Comparison of ENCODE assay signal across 8 mouse cellular contexts in the genomic region with DNA sequence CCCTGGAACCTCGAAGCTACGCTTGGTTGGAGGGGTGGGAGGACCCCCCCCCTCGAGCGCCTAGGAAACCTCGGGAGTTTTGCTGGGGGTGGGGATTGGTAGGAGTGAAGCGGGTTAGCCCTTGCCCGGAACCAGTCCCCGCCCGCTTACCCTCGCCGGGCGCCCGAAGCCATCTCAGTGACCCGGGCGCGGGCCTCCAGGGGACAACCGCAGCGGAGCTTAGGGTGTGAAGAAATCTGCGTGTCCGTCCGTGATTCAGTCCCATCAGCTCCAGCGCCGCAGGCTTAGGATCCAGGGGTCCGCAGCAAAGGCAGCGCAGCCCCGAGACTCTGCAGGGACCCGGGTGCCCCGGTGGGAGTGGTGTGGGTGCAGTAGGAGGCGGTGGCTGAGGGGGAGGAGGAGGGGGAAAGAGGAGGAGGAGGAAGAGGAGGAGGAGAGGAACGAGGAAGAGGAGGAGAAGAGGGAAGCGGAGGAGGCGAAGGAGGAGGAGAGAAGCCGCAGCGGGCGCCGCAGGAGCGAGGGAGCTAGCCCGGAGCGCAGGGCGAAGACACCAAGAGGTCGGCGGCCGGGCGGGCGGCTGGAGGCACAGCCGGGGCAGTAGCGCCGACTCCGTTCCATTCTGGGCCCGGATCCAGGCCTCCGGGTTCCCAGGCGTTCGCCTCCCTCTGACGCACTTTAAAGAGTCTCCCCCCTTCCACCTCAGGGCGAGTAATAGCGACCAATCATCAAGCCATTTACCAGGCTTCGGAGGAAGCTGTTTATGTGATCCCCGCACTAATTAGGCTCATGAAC. TPM values are rescaled to one million over a fixed set of nuclear protein-coding genes. Genes with fewer than 3 reads are reported as not detected.
DNase-seq lines count a peak whose midpoint lies in the region; ATAC-seq lines count a peak whose summit lies in the region.

Gene Emx2, plus strand, starts transcription at position 422 of the 792 bp plus-strand sequence.

- H3K4me3 ChIP-seq in kidney, embryonic 15.5 days (replicated peaks): peak within 1 kb of the TSS; percentile 61
- H3K4me3 ChIP-seq in limb, embryonic 15.5 days: peak within 1 kb of the TSS; percentile 50

- H3K36me3 ChIP-seq in kidney, embryonic 15.5 days: no peaks in the 10 kb centered on the region
- H3K36me3 ChIP-seq in limb, embryonic 15.5 days: no peaks in the 10 kb centered on the region

- peak within 1 kb of the TSS; percentile 60 for H3K4me2 ChIP-seq in kidney, embryonic 15.5 days
- peak within 1 kb of the TSS; percentile 69 for H3K4me2 ChIP-seq in limb, embryonic 15.5 days

- peaks cover 94% of the 10 kb centered on the region for H3K27me3 ChIP-seq in kidney, embryonic 15.5 days
- peaks cover 92% of the 10 kb centered on the region for H3K27me3 ChIP-seq in limb, embryonic 15.5 days

- WGBS in kidney, embryonic 15.5 days: under 1% methylated on average over 58 of the region's 58 CpGs
- under 1% methylated on average over 57 of the region's 58 CpGs for WGBS in limb, embryonic 15.5 days

- peaks cover 40% of the 10 kb centered on the region for H3K4me1 ChIP-seq in kidney, embryonic 15.5 days
- peaks cover 32% of the 10 kb centered on the region for H3K4me1 ChIP-seq in limb, embryonic 15.5 days

- peak; percentile 28; the same call in 1 of the 2 replicates for ATAC-seq in granulocyte monocyte progenitor cell, adult 5-6 weeks (replicated peaks; ENCODE audit: poor library complexity, severe bottlenecking)
- peak; percentile 64 for ATAC-seq in kidney, embryonic 15.5 days (replicated peaks; ENCODE audit: low FRiP score)
- peak; percentile 68; the same call in 1 of the 2 replicates for ATAC-seq in limb, embryonic 15.5 days (ENCODE audit: insufficient number of reproducible peaks, low FRiP score, low TSS enrichment, low read depth)

- peak; percentile 52 to 53 for DNase-seq in left cerebral cortex, adult 18-20 months (ENCODE audit: low spot score in 2 of 2)
- DNase-seq in left cerebral cortex, adult 11 months (ENCODE audit: low spot score): no peak
- DNase-seq in embryo, embryonic 9.5 days (ENCODE audit: extremely low spot score): peak; percentile 89
- peak; percentile 77 for DNase-seq in retina, postnatal 1 day
- no peak for DNase-seq in yolk sac, embryonic 10.5 days (ENCODE audit: low spot score)

- no peaks in the 10 kb centered on the region for H3K9me3 ChIP-seq in kidney, embryonic 15.5 days (replicated peaks)
- H3K9me3 ChIP-seq in limb, embryonic 15.5 days: no peaks in the 10 kb centered on the region

- H3K9ac ChIP-seq in kidney, embryonic 15.5 days: peak within 1 kb of the TSS; percentile 79
- H3K9ac ChIP-seq in limb, embryonic 15.5 days: peak within 1 kb of the TSS; percentile 55

- H3K27ac ChIP-seq in kidney, embryonic 15.5 days: peak within 1 kb of the TSS; percentile 97
- peak within 1 kb of the TSS; percentile 88 for H3K27ac ChIP-seq in limb, embryonic 15.5 days

RNA-seq across cellular contexts. Expression of gene Emx2, which starts in this region (rescaled TPM):
- total RNA-seq in left cerebral cortex, adult 18-20 months (2021): 10 to 100 TPM; 11.9 to 17.1 TPM
- not detected in 2 replicates for total RNA-seq in granulocyte monocyte progenitor cell, adult 5-6 weeks (2014; fragmentation: Nextera tagmentation)
- total RNA-seq in granulocyte monocyte progenitor cell, adult 5-6 weeks (2017): not detected in 2 replicates
- polyA plus RNA-seq in kidney, embryonic 15.5 days (2015; fragmentation: Nextera tagmentation; extraction: Ambion mirVana): 38.8 TPM in 2 replicates
- 11.0 and 12.2 TPM in 2 replicates for polyA plus RNA-seq in limb, embryonic 15.5 days (2015; fragmentation: Nextera tagmentation; extraction: Ambion mirVana)

Comparison
In these comparisons a context has a peak if more than half of its experiments do, and no peak if none do; other contexts are left out.
1. RNA of gene Emx2 (total RNA-seq): 11.9 to 17.1 TPM in left cerebral cortex, adult 18-20 months; not detected in granulocyte monocyte progenitor cell, adult 5-6 weeks; every median in the first group is over 10 times any median in the second.
2. DNase-seq: peak in left cerebral cortex, adult 18-20 months (2 of 2), embryo, embryonic 9.5 days (single experiment) and retina, postnatal 1 day (single experiment); none in left cerebral cortex, adult 11 months (single experiment) and yolk sac, embryonic 10.5 days (single experiment).
3. Peak in ATAC-seq in granulocyte monocyte progenitor cell, adult 5-6 weeks; RNA of the gene not detected or under 1 TPM.
4. Peak in every context shown above with its lines, with median percentiles within 50 percentile points of each other: ATAC-seq.